Mouse (Mus musculus) kidney, postnatal 10 days (tissue): ENCODE measurements around the gene Fpr3.
"Not testable (repeated sequence)": the region's sequence is repeated elsewhere in the genome, so short reads cannot be mapped to it uniquely, and the experiment has no call there.

ENCODE experiments used
- DNase-seq: peaks from one replicate; pipeline ENCODE4 v3.0.0; 2021; ENCODE audit warnings: mixed read lengths

Fpr3 gene

DNA sequence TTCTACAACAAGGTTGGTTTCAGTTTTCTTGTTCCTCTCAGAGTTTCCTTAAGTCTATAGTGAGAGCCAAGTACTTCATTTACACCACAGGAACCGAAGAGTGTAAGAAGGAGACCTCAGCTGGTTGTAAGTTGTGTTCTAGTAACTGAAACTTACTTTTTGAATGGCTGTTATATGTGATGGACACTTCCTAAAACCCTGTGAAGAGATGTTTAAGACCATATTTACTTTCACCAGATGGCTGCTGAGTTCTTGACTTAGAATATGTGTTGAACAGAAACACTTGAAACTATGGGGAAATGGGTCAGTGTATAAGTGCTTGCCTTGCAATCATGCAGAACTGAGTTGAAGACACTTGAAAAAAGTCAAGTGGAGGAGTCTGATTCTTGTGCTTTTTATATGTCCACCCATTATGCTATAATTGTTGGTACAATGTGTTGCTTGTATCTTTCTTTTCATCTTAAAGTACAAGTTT, at the start of gene Fpr3, which contains the start of gene Fpr2:
TSS of gene Fpr3 (plus strand) at position 79 of the 475 bp plus-strand sequence.
TSS of gene Fpr2 (plus strand) at position 51 of the 475 bp plus-strand sequence.
- DNase-seq, result no peak

DNA sequence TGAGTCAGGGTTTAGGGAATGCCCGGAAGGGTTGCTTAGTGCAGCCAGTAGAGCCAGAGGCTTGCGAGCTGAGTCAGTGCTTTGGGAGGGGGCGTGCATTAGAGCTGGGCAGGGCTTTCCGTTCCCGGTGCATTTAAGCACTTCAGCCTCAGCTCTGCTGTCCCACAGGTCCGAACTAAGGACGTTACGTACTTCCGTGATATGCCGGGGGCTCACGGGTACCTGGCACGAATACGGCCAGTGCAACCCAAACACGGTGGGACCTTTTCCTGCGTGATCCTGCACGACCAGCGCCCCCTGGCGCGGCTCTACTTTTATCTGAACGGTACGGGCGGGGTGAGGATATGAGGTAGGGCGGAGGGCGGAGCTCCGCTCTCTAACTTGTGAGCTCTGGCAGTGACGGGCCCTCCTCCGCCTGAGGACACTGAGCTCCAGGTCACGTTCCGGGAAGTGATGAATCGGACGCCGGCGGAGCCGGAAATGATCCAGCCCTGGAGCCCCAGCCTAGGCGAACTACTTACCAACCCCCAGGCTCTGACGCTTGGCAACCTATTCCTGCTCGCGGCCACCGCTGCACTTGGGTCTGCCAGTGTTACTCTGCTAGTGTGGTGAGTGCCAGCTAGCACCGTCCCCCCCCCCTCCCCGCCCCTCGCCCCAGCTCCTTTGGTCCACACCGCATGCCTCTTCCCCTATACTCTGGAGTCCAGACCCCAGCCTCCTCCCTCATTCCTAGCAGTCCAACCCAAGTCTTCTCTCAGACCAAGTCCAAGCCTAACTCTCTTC, 49.5 kb upstream of the Fpr3 start:
- DNase-seq, result peak; percentile 98

DNA sequence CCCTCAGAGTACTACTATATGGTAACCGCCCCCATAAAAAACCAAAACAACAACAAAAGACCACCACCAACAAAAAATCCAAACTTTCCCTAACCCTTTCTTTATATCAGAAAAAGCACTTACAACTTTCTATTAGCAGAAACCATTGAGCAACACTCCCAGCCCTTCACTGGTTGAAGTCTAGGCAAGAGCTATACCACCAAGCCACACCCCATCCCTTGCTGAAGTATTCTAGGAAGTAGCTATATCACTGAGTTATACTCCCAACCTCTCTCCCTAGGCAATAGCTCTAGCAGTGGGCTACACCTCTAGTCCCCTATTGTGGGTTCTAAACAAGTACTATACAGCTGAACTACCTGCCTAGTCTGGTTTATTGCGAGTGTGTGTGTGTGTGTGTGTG, 48.4 kb upstream of the Fpr3 start:
- no peak for DNase-seq

DNA sequence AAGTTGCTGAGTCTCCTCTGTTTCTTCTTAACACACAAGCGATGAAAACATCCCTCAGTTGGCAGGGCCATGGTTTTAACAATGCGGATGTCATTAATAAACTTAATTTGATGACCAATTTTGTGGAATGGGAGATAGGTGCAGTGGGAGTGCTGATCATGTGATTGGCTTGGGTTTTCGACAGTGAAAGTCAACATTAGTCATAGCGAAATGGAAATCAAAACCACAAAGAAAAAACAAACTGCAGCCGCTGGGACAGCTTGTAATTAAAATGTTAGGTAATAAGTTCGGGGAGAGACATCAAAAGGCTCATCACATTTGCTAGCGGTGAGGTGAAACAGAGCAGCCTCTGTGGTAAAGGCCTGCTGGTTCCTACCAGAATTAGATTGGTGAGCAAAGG, 46.9 kb upstream of the Fpr3 start:
- no peak for DNase-seq

DNA sequence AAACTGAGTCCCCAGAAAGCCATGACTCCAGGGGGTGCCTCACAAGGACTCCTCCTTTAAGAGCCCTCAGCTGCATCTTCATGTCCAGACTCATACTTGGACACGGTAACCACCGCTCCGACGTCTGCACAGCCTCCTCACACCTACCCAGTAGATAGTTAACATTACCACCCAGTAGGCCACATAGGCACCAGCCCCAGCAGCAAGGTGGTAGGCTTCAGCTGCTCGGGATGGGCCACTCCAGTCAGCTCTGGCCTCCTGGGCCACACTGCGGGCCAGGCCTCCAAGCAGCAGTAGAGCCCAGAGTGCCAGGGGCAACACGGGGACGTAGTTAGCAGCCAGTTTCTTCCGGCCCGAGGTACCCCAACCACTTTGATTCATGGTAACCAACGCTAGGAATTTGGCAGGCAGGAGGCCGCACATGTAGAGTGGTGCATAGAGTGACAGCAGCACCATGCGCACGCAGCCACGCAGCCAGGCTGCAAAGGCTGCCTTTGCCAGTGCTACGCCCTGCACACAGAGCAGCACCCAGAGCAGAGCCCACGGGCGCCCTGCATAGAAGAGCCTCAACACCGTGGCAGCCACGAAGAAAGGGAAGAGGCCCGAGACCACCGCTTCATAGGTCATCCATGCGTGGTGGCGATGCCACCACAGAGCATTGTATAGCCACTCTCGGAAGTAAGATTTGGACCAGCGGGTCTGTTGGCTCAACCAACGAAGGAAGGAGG, 44.0 kb upstream of the Fpr3 start:
- peak; percentile 21 for DNase-seq

DNA sequence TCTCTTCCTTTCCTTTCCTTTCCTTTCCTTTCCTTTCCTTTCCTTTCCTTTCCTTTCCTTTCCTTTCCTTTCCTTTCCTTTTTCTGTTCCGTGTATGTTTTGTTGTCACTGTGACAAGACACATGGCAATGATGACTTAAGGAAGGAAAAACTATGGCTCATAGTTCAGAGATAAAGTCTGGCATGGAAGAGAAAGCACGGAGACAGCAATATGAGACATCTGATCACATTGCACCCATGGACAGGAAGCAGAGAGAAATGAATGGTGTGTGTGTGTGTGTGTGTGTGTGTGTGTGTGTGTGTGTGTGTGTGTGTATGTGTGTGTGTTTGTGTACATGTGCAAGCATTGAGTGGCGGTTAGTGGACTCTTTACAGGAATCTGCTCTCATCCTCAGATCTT, 43.0 kb upstream of the Fpr3 start:
- DNase-seq, result not testable (repeated sequence)

DNA sequence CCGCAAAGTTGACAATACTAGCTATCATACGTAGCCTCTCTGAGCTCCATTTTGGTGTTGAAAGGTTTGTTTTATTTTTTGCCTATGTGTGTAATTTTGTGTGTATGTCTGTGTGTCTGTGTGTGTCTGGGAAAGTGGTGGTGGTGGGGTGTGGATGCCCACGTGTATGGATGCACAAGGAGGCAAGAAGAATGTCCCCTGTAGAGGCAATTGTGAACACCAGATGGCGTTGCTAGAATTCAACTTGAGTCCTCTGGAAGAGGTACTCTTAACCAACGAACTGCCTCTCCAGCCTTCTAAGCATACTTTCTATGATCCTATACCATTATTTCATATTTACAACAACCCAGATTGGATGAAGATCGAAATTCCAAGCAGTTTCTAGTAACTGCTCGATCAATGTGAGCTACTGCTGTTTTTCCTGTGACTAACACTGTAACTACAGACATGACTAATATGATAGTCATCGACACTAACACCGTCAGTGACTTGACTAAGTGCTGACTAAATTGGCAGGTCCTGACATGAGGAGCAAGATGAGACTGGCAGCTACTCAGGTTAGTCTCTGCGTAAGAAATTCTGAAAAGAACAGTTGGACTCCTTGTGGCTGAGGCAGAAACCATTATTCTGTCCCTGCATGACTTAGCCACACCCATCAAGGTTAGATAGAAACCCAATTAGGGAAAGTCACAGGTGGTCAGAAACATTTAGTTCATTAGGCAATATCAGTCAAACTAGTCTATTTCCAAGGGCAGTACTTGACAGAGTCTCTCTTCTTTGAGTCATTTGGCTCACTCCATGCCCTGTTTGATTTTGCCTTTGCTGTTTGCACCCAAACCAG, 42.2 kb upstream of the Fpr3 start:
- DNase-seq, result peak; percentile 30

DNA sequence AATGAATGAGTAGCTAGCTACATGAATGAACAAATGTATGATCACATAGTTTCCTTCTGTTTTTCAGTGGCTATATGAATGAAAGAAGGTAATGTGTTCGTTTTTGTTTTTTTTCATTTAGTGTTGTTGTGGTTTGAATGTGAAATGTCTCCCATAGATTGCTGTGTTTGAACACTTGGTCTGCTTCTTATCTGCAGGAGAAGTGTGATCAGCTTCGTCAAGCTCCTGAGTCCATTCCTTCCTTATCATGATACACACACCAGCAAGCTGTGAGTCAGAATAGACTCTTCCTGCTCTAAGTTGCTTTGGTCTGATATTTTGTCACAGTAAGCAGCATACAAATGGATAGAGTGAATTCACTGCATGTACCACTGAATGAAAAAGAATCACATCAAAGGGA, 38.7 kb upstream of the Fpr3 start:
- DNase-seq, result no peak

DNA sequence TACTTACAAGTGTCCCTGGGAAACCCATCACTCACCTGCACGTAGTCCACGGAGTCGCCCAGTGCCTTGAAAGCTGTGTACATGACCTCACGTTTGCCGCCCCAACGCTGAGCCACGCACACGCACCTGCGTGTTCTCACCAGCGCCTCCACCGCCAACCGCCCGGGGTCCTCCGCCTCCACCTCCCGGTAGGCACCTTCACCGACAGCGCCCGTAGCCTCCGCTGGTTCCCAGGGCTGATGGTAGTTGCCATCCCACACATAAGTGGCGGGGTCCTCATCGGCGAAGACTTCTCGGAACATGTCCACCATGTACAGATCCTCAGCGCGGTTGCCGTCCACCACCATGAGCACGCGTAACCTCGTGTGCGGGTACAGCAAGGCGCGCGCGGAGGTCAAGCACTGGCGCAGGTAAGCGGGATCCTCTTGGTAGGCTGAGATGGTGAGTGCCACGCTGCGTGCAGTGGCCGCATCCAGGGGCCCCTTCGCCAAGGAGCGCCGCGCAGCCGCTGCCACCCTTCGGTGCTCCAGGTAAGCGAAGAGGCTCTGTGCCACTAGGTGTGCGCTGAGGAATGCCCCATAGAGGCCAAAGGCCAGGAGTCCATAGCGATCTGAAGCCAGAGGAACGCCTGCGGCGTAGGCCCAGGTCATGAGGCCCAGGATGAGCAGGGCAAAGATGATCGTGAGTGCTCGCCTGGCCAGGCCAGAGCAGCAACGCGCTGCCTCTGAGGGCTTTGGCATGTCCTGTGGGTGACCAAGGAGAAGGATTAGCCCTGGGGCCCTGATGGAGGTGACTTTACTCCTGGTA, 37.5 kb upstream of the Fpr3 start:
- DNase-seq, result no peak

DNA sequence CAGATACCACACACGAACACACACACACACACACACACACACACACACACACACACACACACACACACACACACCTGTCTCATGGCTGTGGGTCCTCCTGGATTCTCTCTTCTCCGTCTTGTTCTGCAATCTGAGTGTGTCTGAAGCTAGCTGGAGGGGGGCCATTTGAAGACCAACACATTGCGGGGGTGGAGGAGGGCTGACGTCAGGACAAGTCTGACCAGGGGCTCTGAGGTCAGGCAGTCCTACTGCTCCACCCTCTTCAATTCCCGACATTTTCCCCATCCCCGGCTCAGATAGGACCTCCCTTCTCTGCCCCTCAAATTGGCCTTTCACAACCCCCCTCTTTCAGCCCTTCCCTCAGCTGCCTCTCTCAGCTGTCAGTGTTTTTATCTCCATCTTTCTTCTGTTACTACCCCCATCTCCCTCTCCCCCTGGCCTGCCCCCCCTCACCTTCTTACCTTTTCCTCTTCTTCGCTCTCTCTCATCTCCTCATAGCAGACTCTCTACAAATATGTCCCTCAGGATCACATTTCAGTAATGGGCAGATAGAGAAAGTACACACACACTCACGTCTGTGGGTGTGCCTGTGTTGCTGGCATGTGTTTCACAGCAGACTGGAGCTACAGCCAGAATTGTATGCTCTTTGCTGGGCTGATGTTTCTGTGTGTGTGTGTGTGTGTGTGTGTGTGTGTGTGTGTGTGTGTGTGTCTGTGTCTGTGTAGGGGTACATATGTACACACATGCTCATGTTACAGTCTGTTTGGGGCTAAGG, 32.4 kb upstream of the Fpr3 start, which contains the start of gene Has1:
TSS of gene Has1 (minus strand) at position 142 of the 775 bp plus-strand sequence.
- DNase-seq, result no peak

DNA sequence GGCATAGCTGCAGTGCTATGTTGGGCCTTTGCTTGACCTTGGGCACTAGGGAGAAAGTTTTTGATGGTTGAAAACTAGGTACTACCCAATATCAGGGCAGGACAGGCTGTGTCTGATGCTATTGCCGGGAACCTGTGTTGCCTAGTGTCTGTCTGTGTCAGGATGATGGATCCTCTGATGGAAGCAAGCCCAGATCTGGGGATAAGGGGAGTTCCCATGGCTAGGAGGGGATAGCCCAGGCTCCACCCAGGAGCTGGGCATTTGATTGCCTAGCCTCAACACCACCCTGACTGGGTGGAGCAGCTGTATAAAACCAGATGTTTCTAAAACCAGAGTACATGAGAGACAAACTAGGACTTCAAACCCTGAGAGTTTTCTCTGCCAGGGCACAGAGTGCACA, 31.0 kb upstream of the Fpr3 start:
- no peak for DNase-seq

DNA sequence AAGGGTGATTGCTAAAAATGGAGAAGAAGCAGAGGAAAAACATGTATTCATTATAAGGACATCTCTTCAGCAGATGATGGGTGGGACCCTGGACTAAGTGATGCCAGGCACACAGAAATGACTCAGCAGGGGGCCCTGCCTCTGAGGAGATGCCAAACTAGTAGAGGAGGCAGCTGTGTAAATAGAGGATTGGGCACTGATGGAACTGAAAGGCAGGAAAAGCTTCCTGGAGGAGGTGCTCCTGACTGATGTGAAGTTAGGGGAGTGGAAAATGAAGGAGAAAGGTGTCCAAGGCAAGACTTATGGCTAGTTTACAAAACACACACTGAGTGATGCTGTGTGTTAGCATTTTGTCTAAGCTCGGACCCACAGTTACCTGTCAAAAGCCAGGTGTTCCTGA, 30.2 kb upstream of the Fpr3 start:
- DNase-seq, result no peak

DNA sequence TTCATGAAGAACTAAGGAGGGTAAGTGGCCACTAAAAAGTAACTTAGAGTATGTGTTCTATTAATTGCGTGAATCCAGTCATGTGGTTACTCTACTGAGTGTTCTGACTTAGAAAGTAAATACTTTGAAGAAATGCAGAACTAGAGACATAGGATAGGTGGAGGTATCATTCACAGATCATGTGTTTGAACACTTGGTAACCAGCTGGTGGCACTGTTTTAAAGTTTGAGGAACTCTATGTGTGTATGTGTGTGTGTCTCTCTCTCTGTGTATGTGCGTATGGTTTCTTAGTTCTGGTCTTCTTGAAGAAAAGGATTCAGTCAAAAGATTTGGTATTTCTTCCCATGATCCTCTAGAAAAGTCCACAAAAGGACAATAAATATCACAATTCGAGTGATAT, 27.5 kb upstream of the Fpr3 start:
- no peak for DNase-seq

DNA sequence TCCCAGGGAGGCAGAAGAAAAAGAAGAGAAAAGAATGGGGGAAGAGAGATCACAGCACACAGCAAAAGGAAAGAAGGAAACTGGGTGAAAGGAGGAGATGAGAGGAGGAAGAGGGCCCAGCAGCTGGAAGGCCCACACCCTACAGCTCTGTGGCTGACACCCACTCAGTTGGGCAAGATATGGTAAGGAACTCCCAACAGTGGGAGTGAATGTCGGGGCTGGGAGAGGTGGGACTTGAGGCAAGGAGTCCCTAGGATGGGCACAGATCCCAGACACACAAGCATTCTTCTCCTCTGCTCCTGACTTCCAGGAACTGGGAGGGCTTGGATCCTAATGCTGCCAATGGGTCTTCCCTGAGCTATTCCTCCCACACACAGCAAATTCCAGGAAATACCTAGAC, 25.3 kb upstream of the Fpr3 start:
- no peak for DNase-seq

DNA sequence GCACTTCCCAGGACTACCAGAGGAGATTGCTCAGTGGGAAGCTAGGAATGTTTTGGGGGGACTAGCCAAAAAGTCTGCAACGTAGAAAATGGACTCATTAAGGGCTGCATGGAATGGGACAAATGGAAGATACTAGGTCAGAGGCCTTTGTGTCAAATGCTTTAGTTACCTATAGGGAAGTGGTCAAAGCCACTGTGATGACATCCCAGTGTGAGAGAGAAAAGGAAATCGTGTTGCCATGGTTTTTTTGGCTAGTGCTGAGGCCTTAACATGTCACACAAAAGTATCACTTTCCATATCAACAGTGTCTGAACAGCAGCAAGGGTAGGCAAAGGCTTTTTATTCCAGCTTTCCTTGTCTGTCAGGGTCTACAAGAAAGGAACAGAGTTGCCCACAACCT, 22.5 kb upstream of the Fpr3 start:
- no peak for DNase-seq

DNA sequence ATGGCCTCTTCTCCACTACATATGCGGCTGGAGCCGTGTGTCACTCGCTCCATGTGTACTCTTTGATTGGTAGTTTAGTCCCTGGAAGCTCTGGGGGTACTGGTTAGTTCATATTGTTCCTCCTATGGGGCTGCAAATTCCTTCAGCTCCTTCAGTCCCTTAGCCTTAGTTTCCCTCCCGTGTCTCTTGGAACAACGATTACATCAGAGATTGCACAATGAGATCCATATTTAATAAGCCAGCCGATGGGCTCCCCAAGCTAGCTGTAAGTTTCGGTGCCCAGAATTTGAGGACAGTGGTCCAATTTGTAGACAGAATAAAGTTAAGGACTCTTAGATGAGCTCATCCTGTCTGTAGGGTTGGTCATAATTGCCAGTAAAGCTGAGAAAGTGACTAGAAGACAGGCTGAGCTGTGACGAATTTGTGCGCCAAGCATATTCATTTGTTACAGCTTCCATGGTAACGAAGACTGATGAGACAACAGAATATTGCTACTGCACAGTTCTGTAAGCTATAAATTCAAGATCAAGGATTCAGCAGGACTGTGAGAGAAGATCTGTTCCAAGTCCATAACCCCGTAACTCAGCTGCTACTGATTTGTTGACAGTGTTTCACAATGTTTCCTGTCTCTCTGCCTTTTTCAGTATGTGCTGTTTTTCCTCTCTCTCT, 20.7 kb upstream of the Fpr3 start:
- DNase-seq, result no peak

DNA sequence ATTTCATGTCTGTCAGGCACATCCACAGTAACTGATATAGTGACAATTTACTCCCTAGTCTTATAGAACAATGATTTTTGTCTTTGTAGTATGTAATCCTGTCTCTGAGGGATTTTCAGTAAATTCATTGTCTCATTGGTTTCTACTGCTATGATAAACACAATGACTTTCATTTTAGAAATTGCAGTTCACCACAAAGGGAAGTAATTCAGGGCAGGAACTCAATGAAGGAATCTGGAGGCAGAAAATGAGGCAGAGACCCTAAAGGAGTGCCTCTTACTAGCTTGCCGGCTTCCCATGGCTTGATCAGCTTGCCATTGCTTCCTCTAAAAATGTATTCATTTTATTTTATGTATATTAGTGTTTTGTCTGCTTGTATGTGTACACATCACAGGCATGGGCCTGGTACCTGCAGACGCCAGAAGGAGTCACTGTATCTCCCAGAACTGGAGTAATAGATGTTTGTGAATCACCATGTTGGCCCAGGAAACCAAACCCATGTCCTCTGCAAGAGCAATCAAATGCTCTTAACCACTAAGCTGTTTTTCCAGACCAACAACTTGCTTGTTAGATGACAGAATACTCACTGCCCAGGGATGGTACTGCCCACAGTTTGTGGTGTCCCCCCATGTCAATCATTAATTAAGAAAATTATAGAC, 16.6 kb upstream of the Fpr3 start:
- no peak for DNase-seq

DNA sequence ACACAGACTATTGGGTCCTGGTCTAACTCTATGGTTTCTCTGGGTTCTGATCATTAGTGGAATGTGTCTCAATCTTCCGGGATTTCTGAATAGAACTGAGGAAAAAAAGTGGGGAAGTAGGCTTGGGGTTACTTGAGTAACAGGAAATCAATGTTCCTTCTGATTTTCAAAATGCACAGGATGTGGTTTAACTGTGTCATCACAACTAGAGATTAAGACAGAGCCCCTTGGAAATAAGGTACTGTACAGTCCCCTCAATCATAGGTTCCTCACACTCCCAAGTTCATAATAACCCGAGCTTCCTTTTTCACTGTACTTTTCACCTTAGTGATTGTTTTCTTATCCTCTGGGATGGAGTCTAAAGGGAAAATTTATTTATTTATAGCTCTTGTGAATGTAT, 16.0 kb upstream of the Fpr3 start:
- no peak for DNase-seq

DNA sequence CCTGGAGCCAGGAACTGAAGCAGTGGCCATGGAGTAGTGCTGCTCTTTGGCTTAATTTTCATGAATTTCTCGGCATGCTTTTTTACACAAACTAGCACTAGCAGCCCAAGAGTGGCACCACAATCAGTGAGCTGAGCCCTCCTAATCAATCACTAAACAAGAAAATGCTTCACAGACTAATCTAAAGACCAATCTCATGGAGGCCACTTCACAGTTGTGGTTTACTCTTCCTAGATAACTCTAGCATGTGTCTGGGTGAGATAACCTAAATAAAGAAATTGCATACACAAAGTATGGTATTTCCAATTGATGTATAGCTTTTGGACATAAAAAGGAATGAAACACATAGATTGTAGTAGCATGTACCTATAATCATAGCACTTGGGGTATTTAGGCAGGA, 8.3 kb upstream of the Fpr3 start:
- no peak for DNase-seq

DNA sequence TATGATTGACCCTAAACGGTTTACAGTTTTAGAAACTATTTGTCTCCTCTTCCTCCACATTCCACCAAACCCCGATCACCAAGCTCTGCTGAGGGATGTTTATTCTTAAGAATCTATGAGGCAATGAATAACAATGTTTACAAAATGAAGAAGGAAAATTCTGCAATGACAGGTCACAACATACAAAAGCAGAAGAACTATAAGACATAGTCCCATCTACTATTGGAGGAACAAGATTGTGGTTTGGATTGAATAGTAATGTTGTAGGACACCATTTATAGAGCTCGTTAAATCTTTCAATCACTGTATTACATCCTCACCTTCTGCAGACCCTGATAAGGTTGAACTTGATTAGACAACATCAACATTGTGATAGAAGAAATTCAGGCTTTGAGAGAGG, 5.0 kb upstream of the Fpr3 start:
- no peak for DNase-seq
